Mouse (Mus musculus): ENCODE results near the gene Chka.

Chka gene

DNA sequence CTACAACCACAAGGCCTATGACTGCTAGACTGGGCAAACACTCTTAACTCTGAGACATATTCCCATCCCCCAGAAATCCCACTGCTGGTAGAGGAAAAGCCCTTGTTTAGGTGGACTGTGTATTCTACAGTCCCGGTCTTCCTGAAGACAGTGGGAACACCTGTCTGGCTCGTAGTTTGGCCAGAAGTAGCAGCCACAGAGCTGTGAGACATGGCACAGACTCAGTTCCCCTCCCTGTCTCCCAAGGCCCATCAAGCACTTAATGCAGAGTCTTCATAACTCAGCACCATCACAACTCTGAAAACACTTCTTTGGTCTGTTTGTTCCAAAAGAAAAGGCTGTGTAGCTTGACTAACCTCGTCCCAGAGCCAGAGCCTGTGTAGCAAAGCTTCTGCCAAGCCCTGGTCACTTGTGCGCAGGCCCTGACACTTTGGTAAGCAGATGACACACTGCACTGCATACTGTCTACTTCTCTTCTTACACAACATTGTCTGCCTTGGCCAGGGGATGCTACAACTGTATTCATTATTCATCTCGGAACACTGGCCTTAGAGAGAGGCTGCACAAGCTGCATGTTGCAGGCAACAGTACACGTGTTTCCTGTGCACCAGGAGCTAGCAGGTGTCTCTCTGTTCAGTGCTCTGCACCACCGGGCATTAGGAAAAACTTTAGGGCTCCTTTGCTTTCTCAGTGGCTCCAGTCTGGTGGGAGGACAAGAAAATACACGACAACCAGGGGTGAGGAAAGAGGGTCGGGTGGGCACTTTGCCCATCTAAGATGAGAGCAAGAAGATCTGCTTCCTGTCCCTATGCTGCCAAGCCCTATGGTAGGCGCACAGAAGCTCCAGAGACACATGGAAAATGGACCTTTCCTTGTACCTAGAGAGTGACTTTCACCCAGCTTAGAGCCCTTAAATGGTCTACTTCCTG is 4.6 kb upstream of the Chka start:
- no peak for DNase-seq (ENCODE audit: low spot score in 2 of 2)

DNA sequence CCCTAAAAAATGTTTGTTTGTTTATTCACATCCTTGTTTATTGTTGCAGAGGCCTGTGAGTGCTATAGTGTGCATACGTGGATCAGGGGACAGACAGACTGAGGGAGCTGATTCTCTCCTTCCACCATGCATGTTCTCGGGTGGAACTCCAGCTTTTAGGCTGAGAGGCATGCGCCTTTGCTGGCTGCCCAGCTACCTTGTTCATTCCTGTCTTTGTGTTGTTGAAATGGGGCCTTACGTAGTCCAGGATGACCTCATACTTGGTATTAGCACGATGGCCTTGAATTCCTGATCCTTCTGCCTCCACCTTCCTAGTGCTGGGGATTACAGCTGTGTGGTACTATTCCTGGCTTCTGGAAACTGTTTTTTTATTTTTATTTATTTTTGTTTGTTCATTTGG is 3.9 kb upstream of the Chka start:
- DNase-seq (ENCODE audit: low spot score in 2 of 2): no peak

DNA sequence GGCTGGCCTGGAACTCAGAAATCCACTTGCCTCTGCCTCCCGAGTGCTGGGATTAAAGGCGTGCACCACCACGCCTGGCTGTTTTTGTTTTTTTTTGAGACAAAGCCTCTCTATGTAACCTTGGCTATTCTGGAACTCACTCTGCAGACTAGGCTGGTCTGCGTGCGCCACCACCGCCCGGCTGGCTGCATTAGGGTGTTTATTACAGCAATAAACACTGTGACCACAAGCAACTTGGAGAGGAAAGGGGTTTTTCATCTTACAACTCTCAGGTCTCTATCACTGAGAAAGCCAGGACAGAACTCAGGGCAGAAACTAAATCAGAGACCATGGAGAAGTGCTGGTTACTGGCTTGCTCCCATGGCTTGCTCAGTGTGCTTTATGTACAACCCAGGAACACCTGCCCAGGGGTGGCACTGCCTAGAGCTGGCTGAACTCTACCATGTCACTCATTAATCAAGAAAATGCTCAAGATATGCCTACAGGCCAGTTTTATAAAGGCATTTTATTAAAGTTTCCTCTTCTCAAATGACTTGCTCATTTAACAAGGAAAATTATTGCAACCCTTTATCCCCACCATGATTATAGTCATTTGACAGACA is 3.3 kb upstream of the Chka start:
- no peak for DNase-seq (ENCODE audit: low spot score in 2 of 2)

DNA sequence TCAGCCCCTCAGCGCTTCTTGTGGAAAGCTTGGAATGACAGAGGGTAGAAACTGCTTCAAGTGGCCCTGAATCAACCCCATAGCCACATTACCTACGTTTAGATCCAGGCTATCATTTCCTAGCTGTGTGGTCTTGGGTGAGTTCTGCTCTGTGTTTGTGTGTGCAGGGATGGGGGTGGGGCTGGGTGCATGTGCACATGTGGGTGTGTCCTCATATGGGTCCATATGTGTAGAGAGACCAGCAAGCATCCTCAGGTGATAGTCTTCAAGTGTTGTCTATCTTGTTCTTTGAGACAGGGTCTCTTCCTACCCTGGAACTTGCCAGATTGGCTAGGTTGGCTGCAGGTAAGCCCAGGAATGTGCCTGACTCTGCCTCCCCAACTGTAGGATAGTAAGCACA is 2.3 kb upstream of the Chka start:
- DNase-seq (ENCODE audit: low spot score in 2 of 2): no peak

GRCm38 (mm10) chr19:3850076-3850475 is 1.5 kb upstream of the Chka start:
- no peak for DNase-seq (ENCODE audit: low spot score in 2 of 2)

DNA sequence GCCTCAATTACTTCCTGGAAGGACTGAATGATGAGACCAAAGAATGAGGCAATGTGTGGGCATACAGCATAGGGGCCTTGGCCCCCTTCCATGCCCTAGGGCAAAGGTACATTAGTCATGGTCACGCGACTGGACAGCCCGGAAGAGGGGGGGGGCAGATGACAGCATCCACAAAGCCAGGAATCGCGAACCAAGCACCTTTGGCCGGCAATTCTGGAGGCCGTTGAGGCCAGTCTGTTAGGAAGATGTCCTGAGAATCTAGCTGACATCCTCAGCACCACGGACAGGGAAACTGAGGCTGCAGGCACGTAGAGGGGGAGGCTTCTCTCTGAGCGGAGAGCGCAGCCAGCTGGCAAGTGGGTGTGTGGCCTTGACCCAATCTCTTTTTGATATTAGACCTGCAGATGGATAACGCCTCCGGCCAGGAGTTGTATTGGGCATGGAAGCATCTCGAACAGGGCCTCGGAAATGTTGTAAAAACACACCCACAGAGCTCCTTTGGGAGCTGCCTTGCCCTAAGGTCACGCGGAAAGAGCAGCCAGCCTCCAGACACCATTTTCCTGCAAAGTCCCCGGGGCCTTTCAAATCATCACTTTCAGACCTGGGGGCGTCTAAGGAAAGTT is 615 bp upstream of the Chka start:
- no peak for DNase-seq (ENCODE audit: low spot score in 2 of 2)

GRCm38 (mm10) chr19:3851979-3852681 is 557 bp downstream of the Chka start:
- peak; percentile 34 to 47 for DNase-seq (ENCODE audit: low spot score in 2 of 2)

GRCm38 (mm10) chr19:3853121-3853520 is 1.5 kb downstream of the Chka start:
- DNase-seq (ENCODE audit: low spot score in 2 of 2): no peak

DNA sequence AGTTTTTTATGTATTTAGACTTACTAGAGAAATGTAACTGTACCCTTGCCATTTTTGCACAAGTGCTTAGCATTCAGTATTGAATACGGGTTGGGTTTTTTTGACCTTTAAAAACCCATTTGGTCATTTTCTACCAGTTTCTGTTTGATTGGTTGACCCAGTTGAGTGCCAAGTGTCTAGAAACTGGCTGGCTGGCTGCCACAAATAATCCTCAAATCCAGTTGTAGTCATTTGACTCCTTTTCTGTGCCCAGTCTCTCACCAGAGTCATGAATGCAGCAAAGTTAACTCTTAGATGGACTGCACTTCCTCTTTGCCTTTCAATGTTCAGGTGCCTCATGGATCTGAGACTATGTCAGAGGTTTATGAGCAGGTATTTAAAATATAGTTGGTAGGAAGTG is 2.3 kb downstream of the Chka start:
- no peak for DNase-seq (ENCODE audit: low spot score in 2 of 2)

GRCm38 (mm10) chr19:3855091-3855490 is 3.5 kb downstream of the Chka start:
- DNase-seq (ENCODE audit: low spot score in 2 of 2): no peak

DNA sequence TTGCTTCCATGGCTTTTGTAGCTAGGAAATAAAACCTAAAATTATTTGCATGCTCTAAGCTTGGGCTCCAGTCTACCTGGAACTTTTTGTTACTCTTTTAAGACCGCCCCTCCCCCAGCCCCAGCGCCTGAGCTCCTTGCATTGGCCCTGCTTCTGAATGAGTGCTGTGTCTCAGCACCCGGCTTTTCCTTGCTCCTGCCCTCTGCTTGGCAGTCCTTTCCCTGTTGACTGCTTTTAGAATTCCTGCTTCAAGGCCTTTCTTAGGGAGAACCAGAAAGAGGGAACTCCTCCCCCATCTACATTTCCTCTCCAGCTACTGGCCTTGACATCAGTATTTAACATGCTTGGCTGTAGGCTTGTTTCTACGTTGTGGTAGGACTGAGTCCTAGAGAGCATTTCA is 4.0 kb downstream of the Chka start:
- peak in 1 of 2 experiments; percentile 44 for DNase-seq (ENCODE audit: low spot score in 2 of 2)

DNA sequence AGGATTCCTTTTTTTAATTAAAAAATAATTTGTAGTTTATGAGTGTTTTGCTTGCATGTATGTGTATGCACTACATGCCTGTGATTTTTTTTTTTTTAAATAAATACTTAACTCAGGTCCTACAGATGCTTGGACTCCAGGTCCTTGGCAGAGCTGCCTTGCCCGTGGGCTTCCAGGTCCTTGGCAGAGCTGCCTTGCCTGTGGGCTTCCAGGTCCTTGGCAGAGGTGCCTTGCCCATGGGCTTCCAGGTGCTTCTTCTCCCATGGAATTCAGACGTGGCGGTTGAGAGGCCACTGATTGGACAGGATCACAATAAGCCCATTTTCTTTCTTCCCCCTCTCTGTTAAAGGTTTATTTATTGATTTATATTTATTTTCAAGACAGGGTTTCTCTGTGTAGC is 5.6 kb downstream of the Chka start:
- DNase-seq (ENCODE audit: low spot score in 2 of 2): no peak

DNA sequence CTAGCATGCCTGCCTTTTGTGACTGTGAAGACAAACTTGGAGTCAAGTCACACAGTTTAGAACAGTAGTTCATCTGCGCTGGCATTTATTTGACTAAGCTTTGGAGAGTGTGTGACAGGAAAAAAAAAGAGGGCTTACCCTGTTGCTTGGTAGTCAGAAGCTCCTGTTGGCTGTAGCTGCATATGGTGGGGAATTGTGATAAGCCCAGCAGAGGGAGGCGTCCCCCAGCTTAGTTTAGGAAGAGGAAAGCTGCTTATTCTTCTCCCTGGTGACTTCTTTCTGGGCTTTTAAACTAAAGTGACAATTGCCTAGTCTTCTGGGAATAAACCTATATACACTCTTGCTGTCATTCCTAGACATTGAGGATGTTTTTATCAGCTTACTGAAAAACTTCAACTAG is 11.1 kb downstream of the Chka start:
- no peak for DNase-seq (ENCODE audit: low spot score in 2 of 2)

- no peak for DNase-seq (ENCODE audit: low spot score in 2 of 2)
Measured at GRCm38 (mm10) chr19:3864960-3865359, 13.4 kb downstream of the Chka start.

- no peak for DNase-seq (ENCODE audit: low spot score in 2 of 2)
Measured at GRCm38 (mm10) chr19:3868290-3868689, 16.7 kb downstream of the Chka start.

DNA sequence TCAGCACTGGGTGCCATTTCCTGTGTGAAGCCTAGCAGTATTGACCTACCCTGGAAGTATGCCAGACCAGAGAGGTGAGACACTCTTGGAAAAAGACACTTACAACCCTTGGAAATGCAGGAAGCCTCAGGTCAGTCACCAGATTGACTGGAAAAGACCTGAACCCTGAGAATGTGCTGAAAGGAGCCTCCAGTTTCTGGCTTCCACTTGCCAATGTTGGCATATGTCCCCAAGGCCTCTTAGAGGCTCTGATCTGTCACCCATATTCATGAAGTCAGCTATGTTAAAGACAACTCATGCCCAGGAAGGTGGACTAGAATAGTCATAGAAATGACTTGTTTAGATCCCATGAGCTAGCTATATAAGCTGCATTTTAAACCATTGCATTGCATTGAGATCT is 19.9 kb downstream of the Chka start:
- no peak for DNase-seq (ENCODE audit: low spot score in 2 of 2)

GRCm38 (mm10) chr19:3872373-3872772 is 20.8 kb downstream of the Chka start:
- DNase-seq (ENCODE audit: low spot score in 2 of 2): no peak

GRCm38 (mm10) chr19:3875045-3875444 is 23.5 kb downstream of the Chka start:
- no peak for DNase-seq (ENCODE audit: low spot score in 2 of 2)

- no peak for DNase-seq (ENCODE audit: low spot score in 2 of 2)
Measured at GRCm38 (mm10) chr19:3880054-3880848, 28.7 kb downstream of the Chka start.

GRCm38 (mm10) chr19:3882214-3882613 is 30.6 kb downstream of the Chka start:
- no peak for DNase-seq (ENCODE audit: low spot score in 2 of 2)

DNA sequence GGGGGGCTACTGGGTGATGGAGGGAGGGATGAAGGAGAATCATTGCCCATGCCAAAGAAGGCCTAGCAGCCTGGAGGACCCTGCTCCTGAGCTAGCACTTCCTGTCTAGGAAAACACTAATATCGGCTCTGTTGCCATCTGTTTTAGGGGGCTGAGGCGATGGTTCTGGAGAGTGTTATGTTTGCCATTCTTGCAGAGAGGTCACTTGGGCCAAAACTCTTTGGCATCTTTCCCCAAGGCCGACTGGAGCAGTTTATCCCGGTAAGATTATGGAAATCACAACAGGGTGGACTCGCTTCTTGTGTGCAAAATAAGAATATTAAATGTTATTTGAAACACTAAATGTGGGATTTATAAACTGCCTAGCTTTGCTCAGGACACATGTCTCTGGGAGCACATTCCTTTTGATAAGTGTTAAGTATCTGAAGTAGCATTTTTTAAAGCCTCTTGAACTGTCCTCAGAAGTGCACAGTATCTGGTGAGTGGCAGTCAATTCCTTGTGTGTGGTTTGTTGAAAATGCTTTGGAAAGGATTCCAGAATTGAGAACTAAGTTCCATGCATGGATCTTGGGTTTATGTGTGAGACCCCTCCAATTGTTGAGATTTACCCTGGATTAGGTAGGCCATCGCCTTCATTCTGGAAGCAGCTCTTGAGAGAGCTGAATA is 32.9 kb downstream of the Chka start:
- DNase-seq (ENCODE audit: low spot score in 2 of 2): no peak
